Mouse (Mus musculus) right cerebral cortex, postnatal 25 days (tissue): ENCODE measurements around the gene Nln.
A peak's percentile ranks its signal among the peaks of the same experiment; 100 is the strongest.

Experiments
- DNase-seq: peaks from one replicate; pipeline ENCODE4 v3.0.0; 2022

The Nln gene

DNA sequence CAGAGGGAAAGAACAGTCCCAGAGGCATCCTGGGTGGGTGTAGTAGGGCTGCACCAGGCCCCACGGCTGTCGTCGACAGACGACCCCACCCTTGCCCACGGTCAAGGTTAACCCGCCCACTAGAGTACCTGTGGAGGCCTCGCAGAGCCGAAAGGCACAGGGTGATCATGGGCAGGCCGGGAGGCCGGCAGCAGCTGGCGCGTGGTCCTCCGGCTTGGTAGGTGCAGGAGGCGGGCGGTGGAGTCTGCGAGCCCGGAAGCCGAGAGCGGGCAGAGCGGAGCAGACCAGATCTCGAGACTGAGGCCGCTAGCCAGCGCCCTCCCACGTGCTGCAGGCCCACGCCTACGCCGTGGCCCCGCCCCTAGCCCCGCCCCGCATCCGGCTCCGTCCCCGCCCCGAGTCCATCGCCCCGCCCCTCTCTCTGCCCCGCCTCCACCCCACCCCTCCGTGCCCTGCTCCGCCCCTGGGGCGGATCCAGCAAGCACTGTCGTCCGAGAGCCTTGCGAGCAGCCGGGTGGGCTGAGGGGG lies at the start of gene Nln, which contains the start of gene Sgtb:
Nln (minus strand) TSS at position 327 of the 528 bp plus-strand sequence.
Sgtb (plus strand) TSS at position 454 of the 528 bp plus-strand sequence.
- DNase-seq = peak; percentile 88

DNA sequence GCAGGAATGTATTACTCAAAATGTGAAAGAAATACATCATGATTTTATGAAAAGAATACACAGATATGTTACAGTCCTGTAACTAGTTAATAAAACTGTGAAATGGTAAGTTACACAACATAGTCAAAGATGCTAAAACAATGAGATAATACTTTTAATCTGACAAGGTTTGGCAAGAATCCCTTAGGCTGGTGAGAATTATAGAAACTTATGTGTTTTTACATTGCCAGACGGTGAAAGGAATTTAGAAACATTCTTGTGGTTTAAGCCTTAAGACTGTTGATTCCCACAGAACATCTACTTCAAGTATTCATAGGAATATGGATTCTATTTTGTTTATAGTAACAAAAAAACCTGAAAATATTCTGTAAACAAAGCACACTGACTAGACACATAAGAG lies 46.3 kb upstream of the Nln start:
- no peak for DNase-seq

- DNase-seq = no peak
Observed at GRCm38 (mm10) chr13:104155106-104155505, 45.7 kb upstream of the Nln start.

GRCm38 (mm10) chr13:104154180-104154579 lies 44.8 kb upstream of the Nln start:
- DNase-seq = no peak

GRCm38 (mm10) chr13:104145646-104146045 lies 36.2 kb upstream of the Nln start:
- no peak for DNase-seq

DNA sequence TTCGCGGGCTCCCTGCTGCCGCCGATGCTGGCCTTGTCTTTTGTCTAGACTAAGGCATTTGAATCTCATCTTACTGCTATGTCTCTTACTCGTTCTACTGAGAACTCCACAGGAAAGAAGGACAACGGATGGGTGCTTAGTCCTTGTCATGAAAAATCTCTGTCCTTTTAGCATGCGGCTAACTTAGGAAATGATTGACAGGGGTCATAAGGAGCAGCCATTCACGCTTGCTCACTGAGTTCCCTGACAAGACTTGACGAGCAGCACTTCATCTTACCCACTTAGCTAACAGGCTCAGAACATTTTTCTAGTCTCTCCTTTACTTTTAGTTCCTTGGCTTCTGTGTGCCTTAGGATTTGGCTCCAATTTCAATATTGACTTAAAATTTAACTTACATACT lies 35.5 kb upstream of the Nln start:
- DNase-seq = no peak

DNA sequence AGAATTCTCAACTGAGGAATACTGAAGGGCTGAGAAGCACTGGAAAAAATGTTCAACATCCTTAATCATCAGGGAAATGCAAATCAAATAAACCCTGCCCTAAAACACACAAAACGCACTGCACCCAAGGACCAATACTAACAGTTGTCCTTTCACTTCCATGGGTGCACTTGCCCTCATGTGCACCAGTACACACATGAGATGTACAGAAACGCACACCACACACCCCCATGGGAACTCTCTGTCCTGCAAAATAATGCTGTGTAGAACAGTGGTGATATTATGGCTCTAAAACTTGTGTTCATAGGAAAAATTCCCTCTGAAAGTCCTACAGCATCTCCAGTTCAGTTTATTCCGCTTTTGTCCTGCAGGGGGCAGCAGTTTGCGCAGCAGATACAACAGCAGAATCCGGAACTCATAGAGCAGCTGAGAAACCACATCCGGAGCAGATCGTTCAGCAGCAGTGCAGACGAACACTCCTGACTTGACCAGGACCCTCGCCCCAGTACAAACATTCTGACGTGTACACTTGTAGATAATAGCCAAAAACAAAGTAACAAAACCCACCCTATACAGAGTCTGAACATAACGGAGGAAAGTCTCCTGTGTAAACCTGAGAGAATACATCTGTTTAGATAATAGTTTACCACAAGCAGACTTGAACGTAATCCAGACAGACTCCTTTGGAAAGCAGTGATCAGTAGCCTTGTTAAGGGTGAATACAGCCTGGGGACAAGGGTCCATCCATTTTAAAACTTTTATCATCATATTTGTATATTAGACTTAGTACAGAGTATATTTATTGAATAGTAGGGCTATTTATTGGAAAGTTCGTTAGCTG lies 30.2 kb upstream of the Nln start:
- peak; percentile 51 for DNase-seq

GRCm38 (mm10) chr13:104134510-104135085 lies 25.2 kb upstream of the Nln start:
- DNase-seq = no peak

DNA sequence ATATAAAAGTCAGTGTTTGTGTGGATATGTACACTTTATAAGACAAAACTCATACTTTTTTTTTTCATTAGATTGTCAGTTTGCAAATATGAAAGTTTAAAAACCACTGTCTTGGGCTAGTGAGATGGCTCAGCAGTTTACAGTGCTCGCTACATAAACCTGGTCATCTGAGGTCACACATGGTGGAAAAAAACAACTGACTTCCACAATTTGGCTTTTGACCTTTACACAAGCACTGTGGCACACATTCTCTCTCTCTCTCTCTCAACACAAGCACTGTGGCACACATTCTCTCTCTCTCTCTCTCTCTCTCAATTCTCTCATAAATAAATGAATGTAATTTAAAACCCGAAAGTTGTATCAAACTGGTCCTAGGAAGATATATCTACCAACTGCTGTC lies 23.1 kb upstream of the Nln start:
- no peak for DNase-seq

- DNase-seq = no peak
Observed at GRCm38 (mm10) chr13:104123662-104124381, 14.4 kb upstream of the Nln start.

- no peak for DNase-seq
Observed at GRCm38 (mm10) chr13:104122078-104122840, 12.8 kb upstream of the Nln start.

DNA sequence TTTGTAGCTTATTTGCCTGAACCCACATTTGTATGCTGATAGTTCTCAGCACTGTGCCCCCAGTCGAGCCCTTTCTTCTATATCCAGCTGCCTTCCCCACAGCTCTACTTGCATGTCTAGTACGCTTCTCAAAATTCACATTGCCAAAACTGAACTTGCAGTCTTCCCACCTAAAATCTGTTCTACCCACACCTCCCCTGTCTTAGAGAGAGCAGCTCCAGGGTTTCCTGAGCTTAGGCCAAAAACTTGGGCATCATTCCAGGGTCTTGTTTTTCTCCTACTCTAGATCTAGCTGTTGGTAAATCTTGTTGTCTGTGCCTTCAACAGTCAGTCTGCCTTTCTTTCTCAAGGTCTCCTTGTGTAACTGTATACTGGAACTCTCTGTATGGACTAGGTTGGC lies 5.4 kb upstream of the Nln start:
- DNase-seq = peak; percentile 57

DNA sequence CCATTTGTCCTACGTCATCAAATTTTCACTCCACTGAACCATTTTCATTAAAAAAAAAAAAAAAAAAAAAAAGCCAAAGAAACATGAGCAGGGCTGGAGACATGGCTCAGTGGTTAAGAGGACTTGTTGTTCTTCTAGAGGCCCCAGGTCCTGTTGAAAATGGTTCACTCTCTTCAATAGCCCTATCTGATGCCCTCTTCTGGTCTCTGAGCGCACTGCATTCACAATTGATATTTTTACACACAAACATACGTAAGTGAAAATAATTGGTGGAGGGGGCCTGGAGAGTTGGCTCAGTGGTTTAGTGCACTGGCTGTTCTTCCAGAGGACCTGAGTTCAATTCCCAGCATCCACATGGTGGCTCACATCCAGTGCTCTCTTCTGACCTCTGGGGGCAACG lies 4.4 kb upstream of the Nln start:
- no peak for DNase-seq

- DNase-seq = peak; percentile 41
Observed at GRCm38 (mm10) chr13:104112266-104112900, 3.0 kb upstream of the Nln start.

DNA sequence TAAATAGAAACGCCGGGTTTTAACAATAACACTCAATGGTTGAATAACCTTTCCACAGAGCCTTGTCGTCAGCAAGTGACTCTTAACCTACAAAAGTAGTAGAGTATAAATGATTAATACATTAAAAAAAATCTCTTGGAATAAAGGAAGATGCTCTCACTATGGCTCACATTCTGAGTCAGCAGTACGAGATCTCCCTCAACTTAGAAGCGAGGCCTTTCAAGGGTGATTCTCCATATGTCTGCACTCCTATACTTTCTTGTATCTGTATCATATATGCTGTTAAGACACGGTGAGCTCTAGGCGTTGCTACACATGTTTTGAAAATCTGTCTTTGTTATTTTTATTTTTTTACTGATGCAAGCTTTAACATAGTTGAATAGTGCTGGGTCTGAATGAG lies 1.1 kb upstream of the Nln start:
- no peak for DNase-seq

DNA sequence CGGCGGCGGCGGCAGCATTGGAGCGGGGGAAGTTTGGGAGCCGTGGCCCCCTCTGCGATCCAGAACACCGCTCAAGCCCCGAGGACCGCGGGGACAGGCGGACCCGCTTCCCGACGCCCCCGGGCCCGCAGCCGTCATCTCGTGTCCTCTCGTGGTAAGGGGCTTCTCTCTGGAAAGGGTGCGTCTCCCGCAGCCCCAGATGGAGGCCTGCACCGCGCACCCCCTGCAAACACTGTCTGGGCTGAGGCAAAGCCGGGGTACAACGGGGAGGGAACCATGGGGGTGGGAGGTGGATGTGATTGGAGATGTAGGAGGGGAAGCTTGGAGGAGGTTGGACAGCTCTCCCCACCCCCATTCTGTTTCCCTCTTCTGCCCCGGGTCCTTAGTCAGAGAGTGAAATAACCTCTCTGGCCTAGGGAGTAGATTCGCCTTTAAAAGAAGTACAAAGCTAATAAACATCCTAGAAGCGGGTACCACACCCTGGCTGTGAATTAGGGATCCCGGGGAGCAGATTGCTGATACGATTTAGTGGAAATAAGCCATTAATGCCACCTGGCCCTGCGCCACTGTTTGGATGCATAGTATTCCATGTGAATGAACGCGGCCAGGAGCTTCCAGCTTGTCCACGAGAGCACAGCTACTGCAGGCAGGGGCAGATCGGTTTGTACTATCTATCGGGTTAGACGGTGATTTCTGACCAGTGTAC lies 555 bp upstream of the Nln start:
- DNase-seq = peak; percentile 43

- no peak for DNase-seq
Observed at GRCm38 (mm10) chr13:104108651-104109287, 645 bp downstream of the Nln start.

DNA sequence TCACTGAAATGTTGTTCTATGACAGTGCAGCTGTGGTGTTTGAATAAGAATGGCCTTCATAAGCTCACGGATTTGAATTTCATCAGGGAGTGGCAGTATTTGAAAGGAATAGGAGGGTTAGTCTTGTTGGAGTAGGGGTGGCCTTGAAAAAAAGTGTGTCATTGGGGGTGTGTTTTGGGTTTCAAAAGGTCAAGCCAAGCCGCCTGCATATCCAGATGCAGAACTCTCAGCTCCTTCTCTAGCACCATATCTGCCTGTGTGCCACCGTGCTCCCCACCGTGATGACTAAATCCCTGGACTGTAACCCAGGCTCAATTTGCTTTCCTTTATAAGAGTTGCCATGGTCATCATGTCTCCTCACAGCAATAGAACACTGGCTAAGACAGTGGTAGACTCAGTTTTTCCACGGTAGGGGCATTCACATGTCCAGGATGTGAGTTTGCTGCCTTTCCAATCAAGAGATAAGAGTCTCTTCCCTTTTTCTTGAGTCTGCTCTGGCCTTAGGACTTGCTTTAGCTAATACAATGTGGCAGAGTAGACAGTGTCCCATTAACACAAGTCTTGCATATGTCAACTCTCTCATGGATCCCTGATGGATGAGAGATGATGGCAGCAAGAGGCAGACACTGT lies 7.7 kb downstream of the Nln start:
- DNase-seq = no peak

GRCm38 (mm10) chr13:104100416-104100815 lies 9.0 kb downstream of the Nln start:
- DNase-seq = no peak

DNA sequence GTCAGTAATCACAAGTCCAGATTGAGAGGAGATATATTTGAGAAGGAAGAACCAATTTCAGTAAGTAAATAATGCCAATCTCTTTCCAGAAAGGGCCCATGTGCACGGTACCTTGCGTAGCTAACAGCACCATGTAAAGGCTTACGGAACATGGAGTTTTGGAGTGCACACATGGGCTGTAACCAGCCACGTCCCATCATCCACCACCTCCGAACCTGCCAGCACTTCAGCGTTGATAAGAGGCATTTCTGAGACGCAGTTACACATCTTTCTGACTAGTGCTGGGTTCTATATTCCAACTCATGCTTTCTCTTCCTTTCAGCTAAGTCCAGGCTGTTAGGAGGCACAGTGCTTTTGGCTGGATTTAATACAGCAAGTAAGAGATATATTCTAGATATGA lies 12.2 kb downstream of the Nln start:
- DNase-seq = no peak

GRCm38 (mm10) chr13:104095955-104096354 lies 13.5 kb downstream of the Nln start:
- DNase-seq = no peak
